Mouse (Mus musculus) thymus, postnatal 36 days (tissue): ENCODE data around the gene Arhgap10.

ENCODE experiments used
- DNase-seq, 2 experiments: peaks; one replicate each; pipeline ENCODE4 v3.0.0; 2022; ENCODE audit warnings: mixed read lengths in 2 of 2

Gene Arhgap10

GRCm38 (mm10) chr8:77484266-77484665 is 33.5 kb downstream of the Arhgap10 start:
- no peak for DNase-seq

DNA sequence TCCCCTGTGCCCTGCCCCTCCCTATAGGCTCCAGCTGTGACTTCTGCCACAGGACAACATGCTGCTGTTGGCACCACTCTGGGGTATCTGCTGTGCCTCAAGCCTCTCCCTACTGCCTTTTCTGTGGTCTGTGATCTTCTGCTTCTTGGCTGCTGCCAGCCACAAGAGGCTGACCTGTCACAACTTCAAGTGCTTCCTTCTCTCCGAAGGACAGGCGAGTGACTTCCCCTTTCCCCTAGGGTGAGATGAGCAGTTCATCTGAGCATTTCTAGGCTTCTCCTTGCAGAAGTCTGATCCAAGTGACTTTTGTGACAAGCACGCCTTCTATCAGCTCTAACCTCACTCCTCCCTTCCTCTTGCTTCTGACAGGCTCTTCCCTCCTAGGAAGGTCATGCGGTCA is 34.1 kb downstream of the Arhgap10 start:
- DNase-seq: no peak

- DNase-seq: no peak
These were observed 36.0 kb downstream of the Arhgap10 start for GRCm38 (mm10) chr8:77481791-77482190.

- no peak for DNase-seq
These were observed 37.8 kb downstream of the Arhgap10 start for GRCm38 (mm10) chr8:77479995-77480394.

- DNase-seq: no peak
These were observed 38.9 kb downstream of the Arhgap10 start for GRCm38 (mm10) chr8:77478913-77479273.

DNA sequence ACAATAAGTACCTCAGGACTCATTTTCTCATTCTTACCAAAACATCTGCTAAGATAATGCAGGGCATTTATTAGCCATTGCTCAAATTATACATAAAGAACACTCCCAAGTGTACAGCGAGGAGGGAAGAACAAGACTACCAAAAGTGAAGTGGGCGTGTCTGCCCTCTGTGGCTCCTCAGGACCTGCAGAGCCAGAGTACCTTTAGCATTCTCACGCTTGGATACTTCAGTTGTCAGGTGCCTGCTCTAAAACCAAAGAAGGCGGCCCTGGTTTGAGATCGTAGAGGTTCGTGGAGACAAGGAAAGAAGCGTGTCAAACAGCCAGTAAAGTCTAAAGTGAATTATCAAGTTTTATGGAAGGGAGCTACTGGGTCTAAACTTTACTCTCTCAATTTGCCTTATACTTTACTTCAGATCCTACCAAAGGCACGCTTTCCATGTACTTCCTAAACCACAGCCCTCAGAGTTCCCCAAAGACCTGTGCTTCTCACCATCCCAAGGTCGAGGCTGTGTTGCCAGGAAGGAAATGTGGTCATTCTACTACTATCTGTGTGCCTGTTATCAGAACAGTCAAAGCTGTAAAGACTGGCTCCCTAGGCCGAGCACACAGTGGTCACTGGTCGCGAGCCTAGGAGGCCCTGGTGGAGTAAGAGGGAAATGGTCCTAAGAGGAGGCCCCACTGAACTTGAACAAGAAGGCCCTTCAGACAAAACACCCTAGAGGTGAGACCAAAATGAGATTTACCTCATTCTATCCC is 39.4 kb downstream of the Arhgap10 start:
- DNase-seq: no peak

GRCm38 (mm10) chr8:77477684-77478083 is 40.1 kb downstream of the Arhgap10 start:
- DNase-seq: no peak

- no peak for DNase-seq
These were observed 43.1 kb downstream of the Arhgap10 start for GRCm38 (mm10) chr8:77474614-77475013.

- DNase-seq: no peak
These were observed 44.0 kb downstream of the Arhgap10 start for GRCm38 (mm10) chr8:77473773-77474172.

GRCm38 (mm10) chr8:77473373-77473772 is 44.4 kb downstream of the Arhgap10 start:
- no peak for DNase-seq

DNA sequence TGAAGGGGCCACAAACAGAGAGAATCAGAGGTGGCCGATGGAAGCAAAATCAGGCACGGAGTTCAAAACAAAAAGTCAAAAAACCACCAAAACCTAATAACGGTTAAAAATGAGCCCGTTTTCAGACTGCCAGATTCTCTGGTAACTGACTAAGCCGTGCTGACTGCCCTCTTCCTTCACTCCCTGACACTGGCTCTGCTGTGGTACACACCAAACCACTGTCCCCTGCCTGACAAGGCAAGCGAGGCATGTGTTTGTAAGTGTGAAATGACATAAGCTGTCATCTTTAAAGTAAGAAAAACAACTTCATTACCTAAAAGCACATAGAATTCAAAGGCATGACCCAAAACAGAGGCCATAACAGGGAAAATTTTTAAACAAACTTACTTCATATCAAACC is 56.4 kb downstream of the Arhgap10 start:
- DNase-seq: no peak

- no peak for DNase-seq
These were observed 57.4 kb downstream of the Arhgap10 start for GRCm38 (mm10) chr8:77460363-77460762.

DNA sequence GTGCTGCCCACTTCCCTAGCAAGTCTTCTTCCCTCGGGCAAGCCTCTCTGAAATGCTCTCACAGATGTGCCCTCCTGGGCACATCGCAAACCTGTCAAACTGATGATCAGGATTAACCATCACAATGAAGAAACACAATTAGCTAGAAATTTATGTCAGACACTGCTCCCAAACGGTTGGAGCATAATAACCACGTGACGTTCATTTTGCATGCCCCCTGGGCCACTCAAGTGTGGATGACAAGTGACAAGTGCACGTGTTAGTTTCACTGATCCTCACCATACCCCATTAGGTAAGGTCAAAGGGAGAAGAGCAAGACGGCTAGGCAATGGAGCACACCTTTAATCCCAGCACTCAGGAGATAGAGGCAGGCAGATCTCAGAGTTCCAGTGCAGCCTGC is 58.1 kb downstream of the Arhgap10 start:
- no peak for DNase-seq

GRCm38 (mm10) chr8:77458575-77458974 is 59.2 kb downstream of the Arhgap10 start:
- no peak for DNase-seq

DNA sequence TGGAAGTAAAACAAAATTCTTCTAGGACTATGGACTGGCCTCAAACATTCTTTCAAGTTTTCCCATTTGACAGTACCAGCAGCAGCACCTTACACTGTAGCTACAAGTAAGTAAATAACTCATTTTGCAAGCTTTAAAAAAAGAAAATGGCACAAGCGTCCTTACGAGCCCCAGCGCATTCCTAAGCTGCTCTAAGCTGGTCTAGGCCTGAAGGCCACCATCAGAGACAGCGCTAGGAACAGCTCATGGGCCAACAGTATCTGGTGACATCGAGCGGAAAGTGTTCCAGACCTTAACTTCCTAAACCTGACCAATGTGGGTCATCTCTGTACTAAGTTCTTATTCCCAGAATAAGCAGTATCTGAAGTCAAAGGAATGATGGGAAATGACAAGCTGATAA is 61.5 kb downstream of the Arhgap10 start:
- DNase-seq: no peak

DNA sequence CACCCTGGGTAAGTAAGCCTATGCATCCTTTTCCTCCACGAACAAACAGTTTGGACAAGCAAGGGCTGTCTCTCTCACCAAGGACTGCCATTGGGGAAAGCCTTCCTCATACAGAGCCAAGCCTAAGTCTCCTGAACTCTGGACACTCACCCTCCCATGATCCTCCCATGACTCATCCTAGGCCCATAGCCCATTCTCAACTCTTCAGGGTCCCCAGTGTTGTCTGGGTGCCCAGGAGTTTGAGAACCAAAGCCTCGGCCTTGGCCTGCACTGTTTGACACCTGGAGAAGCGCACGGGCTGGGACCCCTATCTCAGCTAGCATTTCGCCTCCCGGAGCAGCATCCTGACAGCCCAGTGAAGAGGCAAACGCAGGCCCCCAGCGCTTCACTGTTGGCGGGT is 63.9 kb downstream of the Arhgap10 start:
- DNase-seq: no peak

DNA sequence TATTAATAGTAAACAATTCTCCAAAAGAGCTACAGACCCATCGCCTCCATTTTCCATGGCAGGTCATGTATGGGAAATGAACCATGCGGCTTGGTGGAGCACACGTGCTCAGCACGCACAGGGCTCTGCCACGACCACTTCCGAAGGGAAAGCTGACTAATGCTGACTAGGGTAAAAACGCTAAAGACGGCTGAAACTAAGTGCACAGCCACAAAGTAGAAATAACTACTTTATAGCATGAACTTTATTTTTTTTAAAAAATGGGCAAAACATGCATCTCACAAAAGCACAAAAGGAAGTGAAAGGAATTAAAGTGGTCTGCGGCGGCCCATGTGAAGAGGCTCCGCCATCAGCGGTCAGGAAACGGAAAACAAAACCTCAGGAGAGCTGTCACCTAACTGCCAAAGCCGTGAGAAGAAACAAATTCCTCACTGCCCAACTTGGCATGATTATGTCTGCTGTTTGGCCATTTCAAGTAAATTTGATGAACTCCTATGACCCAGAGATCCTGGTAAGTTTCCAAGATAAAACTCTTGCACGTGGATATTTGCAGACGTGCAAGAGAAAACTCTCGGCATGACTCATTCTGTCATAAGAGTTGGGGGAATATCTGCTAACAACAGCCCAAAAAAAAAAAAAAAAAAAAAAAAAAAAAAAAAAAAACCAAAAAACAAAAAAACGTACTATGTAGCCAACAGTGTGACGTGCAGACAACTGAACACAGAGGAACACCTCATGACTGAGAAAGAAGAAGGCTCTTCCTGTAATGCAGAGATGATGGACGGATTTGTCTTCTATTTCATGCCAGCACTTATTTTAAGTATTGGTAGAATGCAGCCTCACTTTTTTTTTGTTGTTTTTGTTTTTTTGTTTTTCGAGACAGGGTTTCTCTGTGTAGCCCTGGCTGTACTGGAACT is 66.0 kb downstream of the Arhgap10 start:
- peak in 1 of 2 experiments; percentile 18 for DNase-seq

DNA sequence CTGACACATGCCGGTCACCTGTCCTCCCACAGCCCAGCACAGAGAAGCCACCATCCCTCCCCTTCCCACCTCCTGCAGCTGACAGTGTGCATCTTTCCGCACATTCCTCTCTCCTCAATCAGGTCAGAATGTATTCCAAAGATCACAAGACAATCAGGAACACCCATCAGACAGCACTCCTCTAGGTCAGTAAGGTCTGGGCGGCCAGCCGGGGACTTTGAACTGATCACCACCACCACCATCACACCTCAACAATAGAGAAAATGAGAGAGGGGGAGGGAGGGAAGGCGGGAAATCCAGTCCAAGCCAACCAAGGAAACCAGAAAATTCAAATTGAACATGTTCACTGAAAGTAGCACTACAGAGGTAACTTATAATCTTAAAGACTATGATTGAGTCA is 66.7 kb downstream of the Arhgap10 start:
- DNase-seq: no peak

GRCm38 (mm10) chr8:77446294-77446693 is 71.5 kb downstream of the Arhgap10 start:
- no peak for DNase-seq

GRCm38 (mm10) chr8:77445642-77446041 is 72.1 kb downstream of the Arhgap10 start:
- no peak for DNase-seq

GRCm38 (mm10) chr8:77444166-77444870 is 73.4 kb downstream of the Arhgap10 start:
- no peak for DNase-seq

- DNase-seq: no peak
These were observed 75.3 kb downstream of the Arhgap10 start for GRCm38 (mm10) chr8:77442452-77442851.

DNA sequence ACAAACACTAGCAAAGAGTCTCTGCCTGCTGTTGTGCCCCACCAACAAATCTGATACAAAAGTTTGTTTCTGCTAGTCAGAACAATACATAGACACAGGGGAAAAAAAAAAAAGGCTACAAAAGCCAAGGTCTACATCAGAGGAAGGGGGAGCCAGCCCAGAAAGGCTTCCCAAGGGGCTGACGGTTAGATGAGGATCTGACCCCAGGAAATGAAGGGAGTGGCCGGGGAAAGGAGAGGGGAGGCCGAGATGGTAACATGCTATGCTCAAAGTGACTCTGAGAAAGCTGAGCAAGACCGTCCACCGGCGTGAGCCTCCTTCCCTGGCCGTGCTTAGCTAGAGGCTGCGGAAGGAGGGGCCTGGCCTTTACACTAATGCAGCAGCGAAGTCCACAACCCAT is 76.8 kb downstream of the Arhgap10 start:
- DNase-seq: no peak
